Mouse (Mus musculus) midbrain, postnatal 0 days (tissue): ENCODE measurements at regions not wholly inside any gene's neighbourhood (a gene's known extent, or its start where the extent isn't known, plus 50 kb on each side); places are given as distances from the start of the nearest gene placed in this dataset.

ENCODE experiments used
- ATAC-seq: fragments of 200-750 bp; cut with Nextera tagmentation; 2 replicates; pipeline ENCODE4 v1.8.0; 2017; ENCODE audit warnings: moderate number of reproducible peaks, mild to moderate bottlenecking, moderate TSS enrichment, moderate library complexity; ENCODE audit not compliant: low FRiP score
- DNase-seq: peaks from one replicate; pipeline ENCODE4 v3.0.0-alpha.2; 2015; ENCODE audit warnings: low spot score
- H3K27ac ChIP-seq: fragments of 300-500 bp; sonication (generic); 2 replicates; pipeline ENCODE4 v1.5.1; 2014; ENCODE audit warnings: low read depth, mild to moderate bottlenecking, low read length, mixed read lengths
- H3K27me3 ChIP-seq: fragments of 300-500 bp; sonication (generic); 2 replicates; pipeline ENCODE4 v1.6.1; 2014; ENCODE audit warnings: low read length, control low read depth, mixed read lengths; ENCODE audit not compliant: insufficient read depth
- H3K36me3 ChIP-seq: fragments of 300-500 bp; sonication (generic); 2 replicates; pipeline ENCODE4 v1.6.1; 2014; ENCODE audit warnings: low read length, control low read depth, mixed read lengths; ENCODE audit not compliant: insufficient read depth
- H3K4me1 ChIP-seq: fragments of 300-500 bp; sonication (generic); 2 replicates; pipeline ENCODE4 v1.6.1; 2014; ENCODE audit warnings: mild to moderate bottlenecking, control low read depth, antibody characterized with exemption, low read length, mixed read lengths; ENCODE audit not compliant: insufficient read depth
- H3K4me2 ChIP-seq: fragments of 300-500 bp; sonication (generic); 2 replicates; pipeline ENCODE4 v1.6.1; 2014; ENCODE audit warnings: low read depth, mild to moderate bottlenecking, low read length, mixed read lengths; ENCODE audit not compliant: poor library complexity, severe bottlenecking
- H3K4me3 ChIP-seq: fragments of 300-500 bp; sonication (generic); 2 replicates; pipeline ENCODE4 v1.5.1; 2014; ENCODE audit warnings: low read depth, mild to moderate bottlenecking, low read length, moderate library complexity
- H3K9ac ChIP-seq: fragments of 300-500 bp; sonication (generic); replicated peaks from 2 replicates; pipeline ENCODE4 v1.6.1; 2014; ENCODE audit warnings: mild to moderate bottlenecking, low read length, moderate library complexity, mixed read lengths; ENCODE audit not compliant: poor library complexity, severe bottlenecking
- H3K9me3 ChIP-seq: fragments of 300-500 bp; sonication (generic); 2 replicates; pipeline ENCODE4 v1.6.1; 2016; ENCODE audit warnings: low read length, control low read depth
- CTCF ChIP-seq: IDR thresholded peaks from 2 replicates; pipeline ENCODE4 v1.5.1; 2016; ENCODE audit warnings: antibody characterized with exemption, mild to moderate bottlenecking
- WGBS: fragments of 180-500 bp; shearing (Covaris S2); extraction: QIAGEN DNeasy Blood & Tissue Kit; methylation state at CpG from one replicate; pipeline ENCODE4 v1.1.7; 2014; 5-methylcytosine and 5-hydroxymethylcytosine counted together

DNA sequence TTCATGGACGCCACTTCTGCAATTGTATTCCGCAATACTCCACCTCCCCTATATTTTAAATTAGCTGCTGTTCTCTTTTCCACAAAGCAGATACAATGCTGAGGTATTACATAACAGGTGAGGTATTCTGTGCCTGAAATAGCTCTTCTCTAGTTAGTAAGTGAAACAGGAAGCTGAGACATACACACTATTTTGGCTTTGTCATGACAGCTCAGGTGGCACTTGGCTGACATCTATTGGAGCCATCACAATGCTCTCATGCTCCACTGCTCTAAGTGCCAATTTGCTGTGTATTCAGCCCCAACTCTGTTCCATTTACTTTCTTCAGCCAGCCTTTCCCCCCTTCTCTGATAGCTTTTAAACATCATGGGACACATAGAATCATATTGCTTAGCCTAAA, 743.7 kb upstream of the Car10 start:
- H3K4me3 ChIP-seq: no peak overlapping the region
- H3K4me1 ChIP-seq: no peaks in the 10 kb centered on the region
- no peak overlapping the region for H3K9ac ChIP-seq
- no peaks in the 10 kb centered on the region for H3K9me3 ChIP-seq
- H3K27ac ChIP-seq: no peak overlapping the region
- H3K36me3 ChIP-seq: no peaks in the 10 kb centered on the region
- no peaks in the 10 kb centered on the region for H3K27me3 ChIP-seq
- ATAC-seq (no peak), DNase-seq (no peak)
- H3K4me2 ChIP-seq: no peak overlapping the region
- peak; percentile 43 for TF ChIP-seq CTCF
- 86% methylated on average over 2 of the region's 2 CpGs for WGBS

DNA sequence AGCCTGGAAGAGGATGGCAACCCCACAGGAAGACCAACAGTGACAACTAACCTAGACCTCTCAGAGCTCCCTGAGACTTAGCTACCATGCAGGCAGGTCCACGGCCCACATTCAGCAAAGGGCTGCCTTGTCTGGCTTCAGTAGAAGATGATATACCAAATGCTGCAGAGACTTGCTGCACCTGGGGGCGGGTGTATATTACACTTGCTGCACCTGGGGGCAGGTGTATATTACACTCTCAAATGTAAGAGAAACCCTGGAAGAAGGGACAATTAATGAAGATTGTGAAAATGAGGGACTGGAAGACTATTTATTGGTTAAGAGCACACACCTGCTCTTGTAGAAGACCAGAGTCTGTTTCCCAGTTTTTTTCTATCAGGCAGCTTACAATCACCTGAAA, 759.2 kb upstream of the Kif2b start:
- TF ChIP-seq CTCF: no peak
- no peaks in the 10 kb centered on the region for H3K4me1 ChIP-seq
- no peaks in the 10 kb centered on the region for H3K36me3 ChIP-seq
- no peaks in the 10 kb centered on the region for H3K27me3 ChIP-seq
- 89% methylated on average over 2 of the region's 2 CpGs for WGBS
- H3K9me3 ChIP-seq: no peaks in the 10 kb centered on the region
- DNase-seq (no peak), ATAC-seq (no peak)
- no peak overlapping the region for H3K4me3 ChIP-seq
- no peak overlapping the region for H3K4me2 ChIP-seq
- no peak overlapping the region for H3K9ac ChIP-seq
- no peak overlapping the region for H3K27ac ChIP-seq

DNA sequence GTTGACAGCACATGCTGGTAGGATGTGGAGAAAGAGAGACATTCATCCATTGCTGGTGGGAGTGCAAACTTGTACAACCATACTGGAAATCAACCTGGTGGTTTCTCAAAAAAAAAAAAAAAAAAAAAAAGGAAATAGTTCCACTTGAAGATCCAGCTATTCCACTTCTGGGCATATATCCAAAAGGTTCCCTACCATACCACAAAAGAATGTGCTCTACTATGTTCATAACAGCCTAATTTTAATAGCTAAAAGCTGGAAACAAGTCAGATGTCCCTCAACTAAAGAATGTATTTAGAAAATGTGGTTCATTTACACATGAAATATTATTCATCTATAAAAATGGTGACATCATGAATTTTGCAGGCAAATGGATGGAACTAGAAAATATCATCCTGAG, 757.9 kb upstream of the Kif2b start:
- Histone ChIP-seq H3K9ac (no peak overlapping the region), H3K4me1 (no peaks in the 10 kb centered on the region), H3K27me3 (no peaks in the 10 kb centered on the region), H3K4me2 (no peak overlapping the region), H3K4me3 (no peak overlapping the region), H3K9me3 (no peaks in the 10 kb centered on the region), H3K36me3 (no peaks in the 10 kb centered on the region), H3K27ac (no peak overlapping the region)
- TF ChIP-seq CTCF: no peak
- no peak for DNase-seq
- no peak for ATAC-seq

DNA sequence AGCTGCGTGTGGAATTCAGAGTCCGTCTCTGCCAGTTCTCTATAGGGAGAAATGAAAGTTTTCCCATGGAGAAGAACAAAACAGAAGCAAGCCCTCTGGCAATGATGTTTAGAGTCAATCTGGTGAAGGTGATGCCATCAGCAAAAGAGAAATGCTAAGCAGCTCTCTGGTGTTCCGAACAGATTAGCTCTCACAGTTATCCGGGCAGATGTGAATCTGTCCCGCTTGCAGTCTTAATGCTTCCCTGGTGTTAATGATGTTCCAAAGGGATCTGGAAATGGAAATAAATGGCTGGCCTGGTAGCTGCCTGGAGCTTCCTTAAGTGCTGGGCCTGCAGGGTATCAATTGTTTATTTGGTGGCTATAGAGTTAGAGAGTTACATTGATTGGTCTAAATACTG, 725.7 kb upstream of the Kif2b start:
- ATAC-seq: no peak
- WGBS: 36% methylated on average over 5 of the region's 5 CpGs

More for the DNA sequence above, 725.7 kb upstream of the Kif2b start:
- Histone ChIP-seq H3K27me3 (no peaks in the 10 kb centered on the region), H3K4me1 (no peaks in the 10 kb centered on the region), H3K27ac (no peak overlapping the region), H3K4me2 (no peak overlapping the region), H3K9ac (no peak overlapping the region), H3K36me3 (no peaks in the 10 kb centered on the region), H3K9me3 (no peaks in the 10 kb centered on the region), H3K4me3 (no peak overlapping the region)
- DNase-seq: no peak
- TF ChIP-seq CTCF: no peak
